Mouse (Mus musculus) embryo, embryonic 10 days (tissue): ENCODE measurements around the gene Usf1.

ENCODE experiments used
- DNase-seq: peaks from one replicate; pipeline ENCODE4 v3.0.0-alpha.2; 2015; ENCODE audit warnings: low spot score

The Usf1 gene

GRCm38 (mm10) chr1:171452923-171453322, 41.8 kb downstream of the Usf1 start:
- no peak for DNase-seq

- DNase-seq = no peak
These were observed 43.8 kb downstream of the Usf1 start for GRCm38 (mm10) chr1:171454926-171455325.

GRCm38 (mm10) chr1:171457568-171457967, 46.5 kb downstream of the Usf1 start:
- no peak for DNase-seq

GRCm38 (mm10) chr1:171459791-171460190, 48.7 kb downstream of the Usf1 start:
- DNase-seq = no peak

GRCm38 (mm10) chr1:171460551-171461503, 49.7 kb downstream of the Usf1 start:
- DNase-seq = no peak

- no peak for DNase-seq
These were observed 52.0 kb downstream of the Usf1 start for GRCm38 (mm10) chr1:171463133-171463532.

GRCm38 (mm10) chr1:171465749-171466412, 54.8 kb downstream of the Usf1 start:
- DNase-seq = no peak

GRCm38 (mm10) chr1:171466565-171466964, 55.5 kb downstream of the Usf1 start:
- DNase-seq = no peak
